8 mouse cellular contexts compared by ENCODE assay signal in genomic region chr4:94557145-94557544, GRCm38 (mm10). TPM values are rescaled to one million over a fixed set of nuclear protein-coding genes. Genes with fewer than 3 reads are reported as not detected.
DNase-seq lines count a peak whose midpoint lies in the region; ATAC-seq and TF ChIP-seq lines count a peak whose summit lies in the region.

No protein-coding gene starts in this region.

- DNase-seq in liver, adult 2 months (ENCODE audit: extremely low read depth, low read depth, low spot score) = no peak
- no peak for DNase-seq in liver
- no peak for DNase-seq in embryonic facial prominence, embryonic 10.5 days (ENCODE audit: low spot score)
- no peak for DNase-seq in hindbrain, embryonic 14.5 days (ENCODE audit: low spot score)
- DNase-seq in urinary bladder, postnatal 10 days (ENCODE audit: low spot score) = no peak
- DNase-seq in layer of hippocampus, adult 18-20 months (ENCODE audit: low spot score in 2 of 2) = no peak
- DNase-seq in frontal cortex, postnatal 14 days (ENCODE audit: low spot score in 2 of 2) = no peak

- no peak overlapping the region for H3K9ac ChIP-seq in liver, adult 2 months (ENCODE audit: low read depth, low read length)
- H3K9ac ChIP-seq in hindbrain, embryonic 14.5 days = no peak overlapping the region
- no peak overlapping the region for H3K9ac ChIP-seq in midbrain, embryonic 15.5 days

- no peak overlapping the region for H3K27ac ChIP-seq in liver, adult 2 months (replicated peaks; ENCODE audit: insufficient read depth, low read depth, low read length)
- H3K27ac ChIP-seq in embryonic facial prominence, embryonic 10.5 days (replicated peaks) = no peak overlapping the region
- peak overlapping the region; percentile 90; the same call in 1 of the 2 replicates for H3K27ac ChIP-seq in hindbrain, embryonic 14.5 days
- 0 out of 2 replicates have a peak overlapping the region, but pooled peaks have one; percentile 8 for H3K27ac ChIP-seq in midbrain, embryonic 15.5 days

- no peak for ATAC-seq in hindbrain, embryonic 14.5 days (ENCODE audit: low FRiP score)
- peak; percentile 5 for ATAC-seq in midbrain, embryonic 15.5 days (replicated peaks)

- no peaks in the 10 kb centered on the region for H3K9me3 ChIP-seq in embryonic facial prominence, embryonic 10.5 days
- H3K9me3 ChIP-seq in hindbrain, embryonic 14.5 days (ENCODE audit: control insufficient read depth, low read length) = no peaks in the 10 kb centered on the region
- no peaks in the 10 kb centered on the region for H3K9me3 ChIP-seq in midbrain, embryonic 15.5 days

- H3K4me1 ChIP-seq in liver, adult 2 months (ENCODE audit: control insufficient read depth, insufficient read depth, low read length) = peaks cover 18% of the 10 kb centered on the region; the same call in 1 of the 2 replicates
- peaks cover 10% of the 10 kb centered on the region for H3K4me1 ChIP-seq in embryonic facial prominence, embryonic 10.5 days
- H3K4me1 ChIP-seq in hindbrain, embryonic 14.5 days (replicated peaks; ENCODE audit: control insufficient read depth, insufficient read depth, low read length) = peaks cover 12% of the 10 kb centered on the region
- peaks cover 19% of the 10 kb centered on the region for H3K4me1 ChIP-seq in midbrain, embryonic 15.5 days

- peak overlapping the region; percentile 87 for H3K4me2 ChIP-seq in hindbrain, embryonic 14.5 days (replicated peaks)
- H3K4me2 ChIP-seq in midbrain, embryonic 15.5 days = peak overlapping the region; percentile 68; the same call in 1 of the 2 replicates

- H3K27me3 ChIP-seq in liver, adult 2 months (ENCODE audit: control insufficient read depth, insufficient read depth, low read length) = no peaks in the 10 kb centered on the region
- no peaks in the 10 kb centered on the region for H3K27me3 ChIP-seq in embryonic facial prominence, embryonic 10.5 days (replicated peaks; ENCODE audit: low read depth, poor library complexity, severe bottlenecking)
- no peaks in the 10 kb centered on the region for H3K27me3 ChIP-seq in hindbrain, embryonic 14.5 days (ENCODE audit: control insufficient read depth, insufficient read depth, low read length)
- H3K27me3 ChIP-seq in midbrain, embryonic 15.5 days (replicated peaks) = no peaks in the 10 kb centered on the region

- no peak for TF ChIP-seq CTCF in liver, adult 2 months (IDR thresholded peaks at IDR 0.05; ENCODE audit: low read depth, low read length)

- H3K79me2 ChIP-seq in liver, adult 2 months (ENCODE audit: control insufficient read depth, insufficient read depth, low read length) = peaks cover 7% of the 10 kb centered on the region; the same call in 1 of the 2 replicates

- 64% methylated on average over 7 of the region's 7 CpGs for WGBS in liver, adult 2 months
- 76% methylated on average over 7 of the region's 7 CpGs for WGBS in embryonic facial prominence, embryonic 10.5 days
- WGBS in hindbrain, embryonic 14.5 days = 77% methylated on average over 7 of the region's 7 CpGs
- WGBS in midbrain, embryonic 15.5 days = 78% methylated on average over 7 of the region's 7 CpGs

- peak overlapping the region; percentile 100; the same call in 1 of the 2 replicates for H3K4me3 ChIP-seq in liver, adult 2 months (ENCODE audit: insufficient read depth, low read depth, low read length)
- H3K4me3 ChIP-seq in embryonic facial prominence, embryonic 10.5 days = peak overlapping the region; percentile 94
- peak overlapping the region; percentile 98 for H3K4me3 ChIP-seq in hindbrain, embryonic 14.5 days (replicated peaks; ENCODE audit: low read length)
- peak overlapping the region; percentile 100; the same call in 1 of the 2 replicates for H3K4me3 ChIP-seq in midbrain, embryonic 15.5 days

- H3K36me3 ChIP-seq in liver, adult 2 months (ENCODE audit: control insufficient read depth, insufficient read depth, low read length) = no peaks in the 10 kb centered on the region
- no peaks in the 10 kb centered on the region for H3K36me3 ChIP-seq in embryonic facial prominence, embryonic 10.5 days (replicated peaks)
- no peaks in the 10 kb centered on the region for H3K36me3 ChIP-seq in hindbrain, embryonic 14.5 days (replicated peaks; ENCODE audit: control insufficient read depth, insufficient read depth)
- H3K36me3 ChIP-seq in midbrain, embryonic 15.5 days (replicated peaks) = no peaks in the 10 kb centered on the region

- TF ChIP-seq POLR2A in liver, adult 2 months (IDR thresholded peaks at IDR 0.05; ENCODE audit: extremely low read depth, insufficient read depth, low read length) = no peak

RNA-seq across cellular contexts. Expression of gene Caap1, which starts 0.5 kb away (rescaled TPM):
- total RNA-seq in liver, adult 2 months (2014; rRNA removed) = 5.3 and 5.8 TPM in 2 replicates
- 1.4 and 1.8 TPM in 2 replicates for polyA plus RNA-seq in liver, adult 2 months (2012; rRNA removed)
- 23.6 and 24.6 TPM in 2 replicates for polyA plus RNA-seq in embryonic facial prominence, embryonic 10.5 days (2016; fragmentation: Nextera tagmentation; extraction: Ambion mirVana)
- 19.4 and 19.7 TPM in 2 replicates for polyA plus RNA-seq in hindbrain, embryonic 14.5 days (2014; fragmentation: Nextera tagmentation; extraction: Ambion mirVana)
- 16.7 and 17.3 TPM in 2 replicates for polyA plus RNA-seq in midbrain, embryonic 15.5 days (2015; fragmentation: Nextera tagmentation; extraction: Ambion mirVana)
- 10 to 100 TPM; 11.0 to 11.7 TPM for total RNA-seq in layer of hippocampus, adult 18-20 months (2021)

RNA-seq across cellular contexts. Expression of gene Gm10306, which starts 0.8 kb away (rescaled TPM):
- not detected in 2 replicates for total RNA-seq in liver, adult 2 months (2014; rRNA removed)
- polyA plus RNA-seq in liver, adult 2 months (2012; rRNA removed) = not detected in 2 replicates
- 0.43 TPM in 1 of 2 replicates, not detected in the other for polyA plus RNA-seq in embryonic facial prominence, embryonic 10.5 days (2016; fragmentation: Nextera tagmentation; extraction: Ambion mirVana)
- polyA plus RNA-seq in hindbrain, embryonic 14.5 days (2014; fragmentation: Nextera tagmentation; extraction: Ambion mirVana) = not detected in 2 replicates
- 0.70 TPM in 1 of 2 replicates, not detected in the other for polyA plus RNA-seq in midbrain, embryonic 15.5 days (2015; fragmentation: Nextera tagmentation; extraction: Ambion mirVana)
- not detected for total RNA-seq in layer of hippocampus, adult 18-20 months (2021)

RNA-seq across cellular contexts. Expression of gene Plaa, which starts 45.9 kb away (rescaled TPM):
- total RNA-seq in liver, adult 2 months (2014; rRNA removed) = 46.7 and 49.6 TPM in 2 replicates
- polyA plus RNA-seq in liver, adult 2 months (2012; rRNA removed) = 26.1 and 27.1 TPM in 2 replicates
- 93.6 and 97.3 TPM in 2 replicates for polyA plus RNA-seq in embryonic facial prominence, embryonic 10.5 days (2016; fragmentation: Nextera tagmentation; extraction: Ambion mirVana)
- 72.1 and 75.3 TPM in 2 replicates for polyA plus RNA-seq in hindbrain, embryonic 14.5 days (2014; fragmentation: Nextera tagmentation; extraction: Ambion mirVana)
- 72.6 and 74.9 TPM in 2 replicates for polyA plus RNA-seq in midbrain, embryonic 15.5 days (2015; fragmentation: Nextera tagmentation; extraction: Ambion mirVana)
- total RNA-seq in layer of hippocampus, adult 18-20 months (2021) = 10 to 100 TPM; 38.7 to 42.5 TPM

RNA-seq across cellular contexts. Expression of gene Ift74, which starts 57.1 kb away (rescaled TPM):
- total RNA-seq in liver, adult 2 months (2014; rRNA removed) = 2.5 and 3.6 TPM in 2 replicates
- polyA plus RNA-seq in liver, adult 2 months (2012; rRNA removed) = 0.24 and 0.33 TPM in 2 replicates
- polyA plus RNA-seq in embryonic facial prominence, embryonic 10.5 days (2016; fragmentation: Nextera tagmentation; extraction: Ambion mirVana) = 49.2 and 56.5 TPM in 2 replicates
- polyA plus RNA-seq in hindbrain, embryonic 14.5 days (2014; fragmentation: Nextera tagmentation; extraction: Ambion mirVana) = 27.3 and 27.6 TPM in 2 replicates
- 20.5 and 23.1 TPM in 2 replicates for polyA plus RNA-seq in midbrain, embryonic 15.5 days (2015; fragmentation: Nextera tagmentation; extraction: Ambion mirVana)
- 10 to 100 TPM; 23.7 to 27.2 TPM for total RNA-seq in layer of hippocampus, adult 18-20 months (2021)

Comparison
In these comparisons a context has a peak if more than half of its experiments do, and no peak if none do; other contexts are left out.
1. H3K27ac ChIP-seq: peak in hindbrain, embryonic 14.5 days (single experiment) and midbrain, embryonic 15.5 days (single experiment); none in liver, adult 2 months (single experiment) and embryonic facial prominence, embryonic 10.5 days (single experiment).
2. Peak in every context shown above with its lines, with median percentiles within 50 percentile points of each other: H3K4me3 ChIP-seq.